Mouse (Mus musculus) layer of hippocampus, postnatal 25 days (tissue): Measurements from ENCODE around the gene Coq5. TPM values are rescaled to one million over a fixed set of nuclear protein-coding genes. Genes with fewer than 3 reads are reported as not detected.
"Not testable (repeated sequence)": the region's sequence is repeated elsewhere in the genome, so short reads cannot be mapped to it uniquely, and the experiment has no call there.

Experiments
- DNase-seq, 2 experiments: peaks; one replicate each; pipeline ENCODE4 v3.0.0; 2022; ENCODE audit warnings: mixed read lengths in 2 of 2, low spot score in 1 of 2; ENCODE audit errors: extremely low spot score in 1 of 2
- total RNA-seq, 2 experiments: library from RNA; stranded (reverse); gene quantifications; 2 replicates each; pipeline ENCODE4 v1.2.3; 2021

Gene Coq5
- total RNA-seq, 2 experiments from 2014 or later, result 38.5 to 42.8 TPM

DNA sequence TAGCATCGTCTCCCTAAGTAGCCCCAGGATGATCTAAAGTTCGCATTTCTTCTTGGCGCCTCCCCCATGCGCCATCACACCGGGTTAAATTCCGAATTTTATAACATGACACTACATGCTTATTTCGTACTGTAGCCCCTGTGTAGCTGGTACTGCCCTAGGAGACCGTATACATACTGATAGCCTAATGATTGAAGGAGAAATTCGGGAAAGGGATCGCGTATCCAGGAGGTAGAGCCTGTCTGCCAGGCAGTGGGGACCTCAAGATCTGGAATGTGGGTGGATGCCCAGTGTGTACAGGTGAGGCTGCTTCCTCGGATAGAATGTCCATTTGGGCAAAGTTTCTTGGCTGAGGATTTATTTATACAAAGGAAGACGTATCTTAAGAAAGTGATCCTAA, 22.1 kb downstream of the Coq5 start:
- no peak for DNase-seq

DNA sequence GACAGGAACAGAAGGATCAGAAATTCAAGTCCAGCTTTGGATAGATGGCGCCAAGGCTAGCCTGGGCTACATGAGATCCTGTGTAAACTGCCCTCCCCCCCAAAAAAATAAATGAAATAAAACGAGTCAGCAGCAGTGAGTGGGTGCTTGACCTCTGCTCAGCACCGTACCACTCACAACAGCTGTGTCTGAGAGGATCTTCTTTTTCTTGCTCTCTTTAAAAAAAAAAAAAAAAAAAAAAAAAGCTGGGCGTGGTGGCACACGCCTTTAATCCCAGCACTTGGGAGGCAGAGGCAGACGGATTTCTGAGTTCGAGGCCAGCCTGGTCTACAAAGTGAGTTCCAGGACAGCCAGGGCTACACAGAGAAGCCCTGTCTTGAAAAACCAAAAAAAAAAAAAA, 22.7 kb downstream of the Coq5 start:
- DNase-seq, result not testable (repeated sequence)

GRCm38 (mm10) chr5:115312354-115312753, 32.9 kb downstream of the Coq5 start:
- no peak for DNase-seq

DNA sequence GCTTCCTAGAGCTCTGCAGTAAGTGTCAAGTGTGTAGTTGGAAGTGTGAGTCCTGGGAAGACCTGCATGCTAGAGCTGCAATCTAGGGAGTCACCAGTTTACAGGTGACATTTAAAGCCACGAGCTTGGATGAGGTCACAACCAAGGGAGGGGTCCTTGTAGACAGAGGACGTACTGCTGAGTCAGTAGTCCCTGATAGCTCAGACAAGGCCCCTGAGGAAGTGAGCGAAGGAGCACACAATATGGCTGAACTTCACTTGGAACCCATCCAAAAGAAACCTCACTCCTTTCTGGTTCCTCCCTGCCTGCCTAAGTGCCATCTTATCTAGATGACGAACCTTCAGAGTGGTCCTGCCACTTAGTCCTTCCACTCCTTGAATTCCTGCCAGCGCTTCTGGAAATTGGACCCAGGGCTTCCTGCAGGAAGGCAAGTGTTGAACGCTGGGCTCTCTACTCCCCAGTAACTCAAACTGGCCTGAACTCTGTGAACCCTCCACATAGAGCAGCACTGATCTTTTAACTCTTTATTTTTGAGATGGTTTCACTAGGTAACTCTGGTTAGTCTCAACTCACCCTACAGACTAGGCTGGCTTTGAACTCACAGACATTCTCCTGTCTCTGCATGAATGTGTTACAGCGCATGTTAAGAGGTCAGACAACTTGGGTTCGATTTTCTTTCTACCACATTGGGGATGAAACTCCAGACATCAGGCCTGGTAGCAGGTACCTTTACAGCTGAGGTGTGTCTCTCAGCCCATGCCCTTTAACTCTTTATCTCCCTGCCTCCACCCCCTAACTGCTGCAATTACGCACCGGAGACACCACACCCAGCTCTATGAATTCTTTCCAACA, 33.6 kb downstream of the Coq5 start:
- no peak for DNase-seq

- no peak for DNase-seq
These were observed 34.1 kb downstream of the Coq5 start for GRCm38 (mm10) chr5:115313668-115313943.

DNA sequence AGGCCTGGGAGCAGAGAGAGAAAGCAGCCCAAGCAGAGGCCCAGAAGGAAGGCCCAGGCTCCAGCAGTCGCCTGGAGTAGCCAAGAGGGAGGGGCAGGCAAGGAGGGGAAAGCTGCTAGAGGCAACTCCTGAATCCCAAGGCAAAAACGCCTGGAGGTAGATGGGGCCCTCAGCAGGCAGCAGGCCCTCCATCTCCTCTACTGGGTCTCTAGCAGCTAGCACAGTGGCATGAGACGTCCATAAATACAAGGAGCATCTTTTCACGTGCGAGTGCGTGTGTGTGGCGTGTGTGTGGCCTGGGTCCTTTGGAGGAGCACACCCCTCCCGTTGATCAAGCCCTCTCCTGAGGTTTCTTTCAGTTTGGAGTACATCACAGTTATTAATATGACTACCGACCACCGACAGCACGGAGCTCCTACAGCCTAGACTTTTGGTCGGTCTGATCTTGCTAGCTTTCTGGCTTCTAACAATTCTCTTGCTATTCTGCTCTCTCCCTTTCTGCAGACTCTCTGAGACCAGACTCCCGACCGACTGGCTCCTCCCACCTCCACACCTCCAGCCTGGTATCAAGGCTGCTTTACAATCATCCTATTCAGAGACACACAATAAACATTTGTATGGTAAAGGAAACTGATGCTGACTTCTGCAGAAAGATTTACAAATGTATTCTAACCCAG, 37.6 kb downstream of the Coq5 start:
- no peak for DNase-seq

GRCm38 (mm10) chr5:115317645-115318328, 38.3 kb downstream of the Coq5 start:
- no peak for DNase-seq

DNA sequence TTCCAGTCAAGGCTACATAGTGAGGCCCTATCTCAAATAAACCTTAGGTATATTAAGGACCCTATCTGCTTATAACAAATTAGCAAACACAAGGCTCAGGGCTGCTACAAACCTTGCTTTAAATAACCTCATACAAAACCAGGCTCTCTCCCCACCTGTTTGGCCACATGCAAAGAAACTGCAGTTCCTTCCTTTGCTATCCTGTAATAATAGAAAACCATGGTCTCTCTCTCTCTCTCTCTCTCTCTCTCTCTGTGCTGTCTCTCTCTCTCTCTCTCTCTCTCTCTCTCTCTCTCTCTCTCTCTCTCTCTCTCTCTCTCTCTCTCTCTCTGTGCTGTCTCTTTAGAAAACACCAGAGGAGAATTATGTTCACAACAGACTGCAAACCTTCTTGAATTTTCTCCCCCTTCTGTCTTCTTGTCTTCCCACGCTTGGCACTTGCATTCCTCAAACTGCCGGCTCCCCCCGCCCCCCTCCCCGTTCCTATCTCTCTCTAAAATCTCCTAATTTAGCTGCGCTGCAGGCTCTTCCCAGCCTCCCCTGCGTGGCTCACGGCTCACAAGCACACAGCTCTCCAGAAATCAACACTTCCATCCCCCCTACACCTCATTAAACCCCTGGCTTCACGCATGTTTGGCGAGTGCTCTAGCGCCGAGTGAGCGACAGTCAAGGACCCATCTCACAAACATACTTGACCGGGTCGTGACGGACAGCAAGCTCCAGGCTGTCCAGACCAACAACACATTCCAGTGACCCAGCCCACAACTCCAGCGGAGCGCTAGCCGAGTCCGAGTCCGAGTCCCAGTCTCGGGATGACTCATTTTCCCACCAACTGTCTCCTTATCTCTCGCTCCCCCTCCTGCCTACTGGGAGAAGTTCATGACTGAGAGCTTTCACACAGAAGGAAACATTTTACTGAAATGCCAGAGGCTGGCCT, 39.8 kb downstream of the Coq5 start:
- peak; percentile 31 to 50 for DNase-seq

DNA sequence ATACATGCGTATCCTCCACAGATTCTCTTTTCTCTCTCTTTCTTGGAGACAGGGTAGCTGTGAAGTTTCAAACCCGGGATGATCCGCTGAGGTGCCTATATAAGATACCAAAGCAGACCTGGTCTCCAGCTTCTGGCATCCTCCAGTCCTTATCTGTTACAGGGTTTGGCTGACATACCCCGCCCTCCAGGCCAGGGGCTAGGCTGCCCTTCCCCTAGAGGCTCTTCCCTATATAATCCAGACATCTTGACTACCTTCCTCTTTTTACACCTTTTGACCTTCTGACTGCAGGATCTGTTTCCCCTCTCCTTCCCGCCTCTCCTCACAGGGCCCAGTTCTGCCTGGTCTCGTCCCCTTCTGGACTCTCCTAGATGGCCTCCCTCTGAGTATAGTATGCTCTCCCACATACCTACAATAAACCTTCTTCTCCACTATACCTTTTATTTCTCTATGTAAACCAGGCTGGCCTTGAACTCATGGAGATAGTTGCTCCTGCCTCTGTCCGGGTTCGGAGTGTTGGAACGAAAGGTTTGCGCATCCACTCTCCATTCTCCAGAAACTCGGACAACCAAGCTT, 46.9 kb downstream of the Coq5 start:
- DNase-seq, result no peak

GRCm38 (mm10) chr5:115326875-115327609, 47.6 kb downstream of the Coq5 start, which contains the start of gene Srsf9:
TSS of gene Srsf9 (plus strand) at chr5:115327177.
- DNase-seq, result peak; percentile 92 to 95

DNA sequence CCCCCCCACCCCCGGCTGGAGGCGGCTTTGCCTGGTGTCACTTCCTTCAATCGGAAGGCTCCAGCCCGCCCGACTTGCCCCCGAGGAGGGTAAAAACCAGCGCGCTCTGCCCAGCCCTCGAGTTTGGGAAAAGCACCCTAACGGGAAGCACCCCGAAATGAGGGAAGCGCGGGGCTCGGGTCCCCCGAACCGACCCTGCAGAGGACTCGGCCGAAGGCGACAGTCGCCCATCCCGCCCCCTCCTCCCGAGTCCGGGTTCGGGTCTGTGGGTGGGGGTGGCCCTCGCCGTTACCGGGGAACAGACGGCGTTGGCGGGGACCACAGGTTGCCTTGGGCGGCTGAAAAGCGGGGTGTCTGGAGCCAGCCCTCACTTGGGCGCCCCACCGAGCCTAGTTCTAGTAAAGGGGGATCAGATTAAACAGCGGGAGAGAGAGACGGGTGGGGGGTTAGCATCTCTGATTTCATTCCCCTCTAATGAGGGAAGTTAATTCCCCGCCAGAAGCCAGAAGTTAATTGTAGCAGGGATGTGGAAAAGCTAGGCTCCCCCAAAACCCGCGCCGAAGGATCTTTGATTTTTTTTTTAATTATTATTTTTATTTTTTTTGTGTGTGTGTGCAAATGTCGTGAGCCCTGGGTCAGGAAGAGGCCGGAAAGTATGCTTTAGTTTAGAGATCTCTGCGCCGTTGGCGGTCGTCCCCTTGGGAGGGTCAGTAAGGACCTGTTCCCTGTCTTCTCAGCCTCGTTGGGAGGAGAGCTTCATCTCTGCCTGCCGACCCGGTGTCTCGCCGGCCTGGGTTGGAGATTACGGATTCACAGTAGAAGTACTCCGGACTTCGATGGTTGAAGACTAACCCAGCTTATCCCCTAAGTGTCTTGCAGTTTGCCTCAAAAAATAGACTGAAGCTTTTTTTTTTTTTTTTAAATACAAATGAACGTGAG, 48.4 kb downstream of the Coq5 start:
- peak; percentile 31 to 41 for DNase-seq

DNA sequence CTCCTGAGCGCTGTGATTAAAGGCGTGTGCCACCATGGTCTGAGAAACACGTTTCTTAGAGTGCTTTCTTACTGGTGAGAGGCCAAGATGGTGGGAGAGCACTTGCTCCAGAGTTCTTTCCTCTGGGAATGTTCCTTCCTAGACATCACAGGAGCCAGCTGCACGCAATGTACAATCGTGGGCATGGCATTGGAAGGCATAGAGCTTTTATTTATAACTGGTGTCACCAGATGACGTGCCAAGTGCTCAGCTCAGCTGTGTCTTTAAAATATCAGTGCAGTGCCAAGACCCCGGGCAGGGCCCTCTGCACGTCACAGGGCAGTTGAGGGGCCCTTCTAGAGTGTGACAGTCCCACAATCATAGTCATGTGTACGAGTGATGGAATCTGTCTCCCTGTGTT, 51.5 kb downstream of the Coq5 start:
- no peak for DNase-seq

- DNase-seq, result no peak
These were observed 54.2 kb downstream of the Coq5 start for GRCm38 (mm10) chr5:115333626-115334025.

DNA sequence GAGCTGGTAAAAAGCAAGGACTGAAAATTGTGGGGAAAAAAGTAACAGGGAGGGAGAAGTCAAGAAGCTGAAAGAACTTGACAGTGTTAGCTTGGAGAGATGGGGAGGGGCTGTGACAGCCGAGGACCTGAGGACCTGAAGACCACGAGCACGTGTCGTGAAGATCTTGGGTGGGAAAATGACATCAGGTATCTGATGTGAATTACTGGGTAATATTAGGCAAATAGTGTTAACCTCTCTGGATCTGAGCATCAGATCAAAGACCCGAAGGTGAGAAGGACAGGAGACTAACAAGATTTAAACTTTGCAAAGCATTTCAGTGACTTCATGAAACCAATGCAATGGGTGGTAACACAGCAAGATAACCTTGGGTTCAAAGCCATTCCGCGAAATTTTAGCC, 60.5 kb downstream of the Coq5 start:
- no peak for DNase-seq

- DNase-seq, result peak; percentile 92 to 95
These were observed 61.3 kb downstream of the Coq5 start, which contains the start of the genes Gatc and Triap1 for GRCm38 (mm10) chr5:115340577-115341313. TSS of gene Gatc (minus strand) at chr5:115341178. TSS of gene Triap1 (plus strand) at chr5:115341225.

- DNase-seq, result no peak
These were observed 62.1 kb downstream of the Coq5 start for GRCm38 (mm10) chr5:115341314-115342165.
